Mouse (Mus musculus) frontal cortex, postnatal 14 days (tissue): Measurements from ENCODE around the gene Filip1l.

Experiments used
- DNase-seq, 2 experiments: peaks; one replicate each; pipeline ENCODE4 v3.0.0; 2022; ENCODE audit warnings: low spot score in 2 of 2

Filip1l gene

GRCm38 (mm10) chr16:57568648-57569404 lies 215.9 kb downstream of the Filip1l start:
- DNase-seq = no peak

GRCm38 (mm10) chr16:57570789-57571311 lies 218.0 kb downstream of the Filip1l start:
- no peak for DNase-seq

GRCm38 (mm10) chr16:57573831-57574230 lies 220.9 kb downstream of the Filip1l start:
- no peak for DNase-seq

GRCm38 (mm10) chr16:57575764-57576388 lies 223.0 kb downstream of the Filip1l start:
- no peak for DNase-seq

GRCm38 (mm10) chr16:57577519-57577918 lies 224.6 kb downstream of the Filip1l start:
- no peak for DNase-seq

- no peak for DNase-seq
Observed at GRCm38 (mm10) chr16:57580041-57580440, 227.1 kb downstream of the Filip1l start.

- no peak for DNase-seq
Observed at GRCm38 (mm10) chr16:57582008-57582407, 229.1 kb downstream of the Filip1l start.

- no peak for DNase-seq
Observed at GRCm38 (mm10) chr16:57585201-57585600, 232.3 kb downstream of the Filip1l start.

- DNase-seq = no peak
Observed at GRCm38 (mm10) chr16:57593422-57594157, 240.7 kb downstream of the Filip1l start.

GRCm38 (mm10) chr16:57597295-57597957 lies 244.5 kb downstream of the Filip1l start:
- no peak for DNase-seq

GRCm38 (mm10) chr16:57601031-57601430 lies 248.1 kb downstream of the Filip1l start:
- no peak for DNase-seq

GRCm38 (mm10) chr16:57606444-57607227 lies 253.7 kb downstream of the Filip1l start, which contains the start of gene Cmss1:
Gene Cmss1, minus strand, starts transcription at chr16:57606864.
- peak; percentile 58 to 79 for DNase-seq

- no peak for DNase-seq
Observed at GRCm38 (mm10) chr16:57611768-57612167, 258.9 kb downstream of the Filip1l start.
